Mouse (Mus musculus) thymus, adult 2 months (tissue): ENCODE measurements around the gene F11. TPM values are rescaled to one million over a fixed set of nuclear protein-coding genes. Genes with fewer than 3 reads are reported as not detected.

Experiments
- DNase-seq: peaks from one replicate; pipeline ENCODE4 v3.0.0; 2021
- H3K27ac ChIP-seq: fragments of 200-500 bp; 2 replicates; pipeline ENCODE4 v1.5.1; 2012; ENCODE audit warnings: low read length, control low read depth; ENCODE audit not compliant: control insufficient read depth, insufficient read depth
- H3K27me3 ChIP-seq: fragments of 200-500 bp; 2 replicates; pipeline ENCODE4 v1.6.1; 2012; ENCODE audit warnings: mild to moderate bottlenecking, low read length, moderate library complexity, mixed read lengths; ENCODE audit not compliant: control insufficient read depth, insufficient read depth
- H3K36me3 ChIP-seq: fragments of 200-500 bp; 2 replicates; pipeline ENCODE4 v1.6.1; 2012; ENCODE audit warnings: mild to moderate bottlenecking, low read length, moderate library complexity; ENCODE audit not compliant: control insufficient read depth, insufficient read depth
- H3K4me1 ChIP-seq: fragments of 200-500 bp; replicated peaks from 2 replicates; pipeline ENCODE4 v1.6.1; 2012; ENCODE audit warnings: low read length; ENCODE audit not compliant: control insufficient read depth, insufficient read depth
- H3K4me3 ChIP-seq: fragments of 200-500 bp; 2 replicates; pipeline ENCODE4 v1.5.1; 2012; ENCODE audit warnings: mild to moderate bottlenecking, low read length, control low read depth, moderate library complexity; ENCODE audit not compliant: control insufficient read depth, insufficient read depth
- CTCF ChIP-seq: fragments of 200-500 bp; IDR thresholded peaks from 2 replicates; pipeline ENCODE4 v1.5.1; 2012; ENCODE audit warnings: mild to moderate bottlenecking, control low read depth, low read length, moderate library complexity, borderline replicate concordance; ENCODE audit not compliant: control insufficient read depth, poor library complexity, insufficient read depth; ENCODE audit errors: extremely low read depth
- POLR2A ChIP-seq: fragments of 200-500 bp; IDR thresholded peaks from 2 replicates; pipeline ENCODE4 v1.6.1; 2012; ENCODE audit warnings: mild to moderate bottlenecking, low read length, control low read depth, moderate library complexity; ENCODE audit not compliant: control insufficient read depth, poor library complexity, insufficient read depth; ENCODE audit errors: extremely low read depth
- WGBS: fragments of 180-500 bp; shearing (Covaris S2); methylation state at CpG from one replicate; pipeline ENCODE4 v1.1.7; 2018; 5-methylcytosine and 5-hydroxymethylcytosine counted together
- polyA plus RNA-seq: library from polyadenylated mRNA; depleted of rRNA; stranded (reverse); fragments of >200 nt; gene quantifications from 2 replicates; pipeline ENCODE4 v1.2.3, GENCODE M21; 2012

Gene F11
- polyA plus RNA-seq, 1 experiment = not detected

- H3K4me1 ChIP-seq = no peaks in the 10 kb centered on the region
- no peaks in the 10 kb centered on the region for H3K27me3 ChIP-seq
- TF ChIP-seq POLR2A (no peak), CTCF (no peak)
- no peak overlapping the region for H3K27ac ChIP-seq
- no peaks in the 10 kb centered on the region for H3K36me3 ChIP-seq
- 33% methylated on average over 14 of the region's 14 CpGs for WGBS
- no peak for DNase-seq
- H3K4me3 ChIP-seq = no peak overlapping the region
Measured at GRCm38 (mm10) chr8:45236164-45236912, 25.5 kb downstream of the F11 start.

- H3K36me3 ChIP-seq = no peaks in the 10 kb centered on the region
- H3K27ac ChIP-seq = no peak overlapping the region
- no peak overlapping the region for H3K4me3 ChIP-seq
- TF ChIP-seq CTCF (no peak), POLR2A (no peak)
- DNase-seq = no peak
- no peaks in the 10 kb centered on the region for H3K27me3 ChIP-seq
- no peaks in the 10 kb centered on the region for H3K4me1 ChIP-seq
- WGBS = 85% methylated on average over 6 of the region's 6 CpGs
Measured at GRCm38 (mm10) chr8:45235228-45235627, 26.6 kb downstream of the F11 start.

GRCm38 (mm10) chr8:45233256-45233655 is 28.6 kb downstream of the F11 start:
- 74% methylated on average over 3 of the region's 3 CpGs for WGBS
- H3K36me3 ChIP-seq = no peaks in the 10 kb centered on the region
- H3K4me3 ChIP-seq = no peak overlapping the region
- no peaks in the 10 kb centered on the region for H3K27me3 ChIP-seq
- no peak for DNase-seq
- no peak for TF ChIP-seq CTCF
- no peak for TF ChIP-seq POLR2A
- no peak overlapping the region for H3K27ac ChIP-seq
- H3K4me1 ChIP-seq = no peaks in the 10 kb centered on the region

GRCm38 (mm10) chr8:45202476-45202875 is 59.4 kb downstream of the F11 start:
- no peak overlapping the region for H3K27ac ChIP-seq
- TF ChIP-seq POLR2A (no peak), CTCF (no peak)
- H3K27me3 ChIP-seq = no peaks in the 10 kb centered on the region
- H3K4me3 ChIP-seq = no peak overlapping the region
- no peak for DNase-seq
- no peaks in the 10 kb centered on the region for H3K36me3 ChIP-seq
- no peaks in the 10 kb centered on the region for H3K4me1 ChIP-seq
- 86% methylated on average over 6 of the region's 6 CpGs for WGBS

- 88% methylated on average over 5 of the region's 5 CpGs for WGBS
- no peak overlapping the region for H3K4me3 ChIP-seq
- H3K4me1 ChIP-seq = no peaks in the 10 kb centered on the region
Measured at GRCm38 (mm10) chr8:45201605-45202004, 60.2 kb downstream of the F11 start.

GRCm38 (mm10) chr8:45197294-45197693 is 64.5 kb downstream of the F11 start:
- H3K4me3 ChIP-seq = no peak overlapping the region
- TF ChIP-seq POLR2A = no peak
- TF ChIP-seq CTCF = no peak
- H3K4me1 ChIP-seq = no peaks in the 10 kb centered on the region
- DNase-seq = no peak
- no peaks in the 10 kb centered on the region for H3K27me3 ChIP-seq
- 91% methylated on average over 5 of the region's 5 CpGs for WGBS
- no peaks in the 10 kb centered on the region for H3K36me3 ChIP-seq
- H3K27ac ChIP-seq = no peak overlapping the region

More at GRCm38 (mm10) chr8:45201605-45202004, 60.2 kb downstream of the F11 start:
- Histone ChIP-seq H3K27ac (no peak overlapping the region), H3K27me3 (no peaks in the 10 kb centered on the region), H3K36me3 (no peaks in the 10 kb centered on the region)
- DNase-seq = no peak
- no peak for TF ChIP-seq CTCF
- TF ChIP-seq POLR2A = no peak
